ENCODE assay signal across 9 mouse cellular contexts in the genomic region with DNA sequence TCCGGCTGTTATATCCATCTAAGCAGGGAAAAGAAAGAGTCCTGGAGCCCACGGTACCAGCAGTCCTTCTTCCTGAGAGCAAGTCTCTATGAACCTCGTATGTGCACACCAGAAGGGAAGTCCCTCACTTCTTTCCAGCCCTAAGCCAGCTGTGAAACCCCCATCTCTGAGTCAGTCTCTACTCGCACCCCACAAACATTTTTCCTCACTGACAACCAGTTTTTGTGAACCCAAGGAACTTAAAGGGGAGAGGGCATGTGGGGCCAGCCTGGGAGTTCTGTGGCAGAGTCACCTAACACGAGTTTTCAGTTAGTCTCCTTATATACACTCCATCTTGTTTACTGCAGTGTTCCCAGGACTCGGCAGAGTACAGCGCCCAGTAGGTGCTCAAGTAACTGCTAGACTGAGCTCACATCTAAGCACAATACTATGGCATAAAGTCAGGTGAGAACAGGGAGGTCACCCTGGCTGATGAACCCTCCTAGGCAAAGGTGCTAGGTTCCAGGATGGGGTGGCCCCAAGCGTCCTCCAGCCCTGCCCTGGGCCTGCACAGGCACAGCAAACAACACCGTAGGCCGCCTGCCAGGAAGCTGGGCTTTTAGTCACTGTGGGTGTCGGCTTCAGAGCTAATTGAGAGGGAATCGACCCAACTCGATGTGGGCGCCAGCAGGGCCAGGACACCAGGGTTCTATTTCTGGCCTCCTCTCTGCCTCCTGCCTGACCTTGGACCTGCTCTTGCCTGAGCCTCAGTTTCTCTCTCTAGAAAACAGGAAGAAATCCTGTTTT. TPM values are rescaled to one million over a fixed set of nuclear protein-coding genes. Genes with fewer than 3 reads are reported as not detected.
A peak's percentile ranks its signal among the peaks of the same experiment; 100 is the strongest.
DNase-seq lines count a peak whose midpoint lies in the region; ATAC-seq and TF ChIP-seq lines count a peak whose summit lies in the region.
"Had no signal": no experiment of that assay in that cellular context is flagged by ENCODE, and none has a peak within 500 bp of the region (broad histone marks: within the 10 kb centered on the region; RNA-seq: fewer than 3 reads in every experiment).

No protein-coding gene starts in this region.

- 64% methylated on average over 14 of the region's 14 CpGs for WGBS in midbrain, embryonic 12.5 days
- 71% methylated on average over 14 of the region's 14 CpGs for WGBS in midbrain, postnatal 0 days

- peak overlapping the region; percentile 35; the same call in 1 of the 2 replicates for H3K27ac ChIP-seq in midbrain, embryonic 12.5 days (replicated peaks)
- no peak overlapping the region for H3K27ac ChIP-seq in midbrain, postnatal 0 days (ENCODE audit: low read depth, low read length)
- H3K27ac ChIP-seq: liver, embryonic 14.5 days had no signal

- DNase-seq in cerebellum, adult 9-11 months: peak; percentile 52
- no peak for DNase-seq in cerebellum, adult 11 months
- DNase-seq in midbrain, postnatal 0 days (ENCODE audit: low spot score): no peak
- peak; percentile 43 to 59 for DNase-seq in kidney, postnatal 36 days
- peak; percentile 60 for DNase-seq in urinary bladder, postnatal 25 days (ENCODE audit: low spot score)
- DNase-seq in yolk sac, embryonic 10.5 days (ENCODE audit: low spot score): no peak

- peaks cover 82% of the 10 kb centered on the region for H3K4me1 ChIP-seq in midbrain, embryonic 12.5 days
- H3K4me1 ChIP-seq in midbrain, postnatal 0 days (ENCODE audit: insufficient read depth, low read length): peaks cover 29% of the 10 kb centered on the region

- no peak for ATAC-seq in midbrain, embryonic 12.5 days (ENCODE audit: low FRiP score, low read depth)
- no peak for ATAC-seq in midbrain, postnatal 0 days (ENCODE audit: low FRiP score)
- no peak for ATAC-seq in inflammation-experienced regulatory T-cells, adult 6 months

- H3K4me3 ChIP-seq in midbrain, embryonic 12.5 days: no peak overlapping the region
- H3K4me3 ChIP-seq in midbrain, postnatal 0 days (ENCODE audit: low read depth, low read length): no peak overlapping the region

- no peak for TF ChIP-seq CTCF in midbrain, postnatal 0 days (IDR thresholded peaks at IDR 0.05)

- no peak overlapping the region for H3K9ac ChIP-seq in midbrain, embryonic 12.5 days (replicated peaks)
- H3K9ac ChIP-seq in midbrain, postnatal 0 days (replicated peaks; ENCODE audit: low read length, poor library complexity, severe bottlenecking): no peak overlapping the region
- H3K9ac ChIP-seq: liver, embryonic 14.5 days had no signal

- H3K27me3 ChIP-seq in midbrain, embryonic 12.5 days: peaks cover 13% of the 10 kb centered on the region
- no peaks in the 10 kb centered on the region for H3K27me3 ChIP-seq in midbrain, postnatal 0 days (ENCODE audit: insufficient read depth, low read length)

- no peak overlapping the region for H3K4me2 ChIP-seq in midbrain, embryonic 12.5 days (replicated peaks)
- H3K4me2 ChIP-seq in midbrain, postnatal 0 days (ENCODE audit: low read depth, low read length, poor library complexity, severe bottlenecking): no peak overlapping the region

- H3K36me3 ChIP-seq in midbrain, embryonic 12.5 days: peaks cover 20% of the 10 kb centered on the region; the same call in 1 of the 2 replicates
- H3K36me3 ChIP-seq in midbrain, postnatal 0 days (ENCODE audit: insufficient read depth, low read length): peaks cover 19% of the 10 kb centered on the region; the same call in 1 of the 2 replicates

- H3K9me3 ChIP-seq in midbrain, embryonic 12.5 days: no peaks in the 10 kb centered on the region
- H3K9me3 ChIP-seq in midbrain, postnatal 0 days (ENCODE audit: low read length): no peaks in the 10 kb centered on the region

RNA-seq across cellular contexts. Expression of a gene that starts 6.7 kb away (rescaled TPM):
- 30.6 and 33.7 TPM in 2 replicates for polyA plus RNA-seq in midbrain, embryonic 12.5 days (2016; fragmentation: Nextera tagmentation; extraction: Ambion mirVana)
- total RNA-seq in midbrain, postnatal 0 days (2014; rRNA removed): 115 and 120 TPM in 2 replicates
- polyA plus RNA-seq in midbrain, postnatal 0 days (2015; fragmentation: Nextera tagmentation; extraction: Ambion mirVana): 13.5 and 14.1 TPM in 2 replicates
- not detected for polyA plus RNA-seq in inflammation-experienced regulatory T-cells, adult 6 months (2017; shearing (Covaris generic))

RNA-seq across cellular contexts. Expression of a gene that starts 24.0 kb away (rescaled TPM):
- polyA plus RNA-seq in midbrain, embryonic 12.5 days (2016; fragmentation: Nextera tagmentation; extraction: Ambion mirVana): 1.9 and 2.7 TPM in 2 replicates
- total RNA-seq in midbrain, postnatal 0 days (2014; rRNA removed): 0.52 and 0.55 TPM in 2 replicates
- polyA plus RNA-seq in midbrain, postnatal 0 days (2015; fragmentation: Nextera tagmentation; extraction: Ambion mirVana): 2.3 and 2.6 TPM in 2 replicates
- 1 to 10 TPM in 1 of 3 experiments, under 1 TPM in 1, not detected in 1; 0.58 to 1.1 TPM for polyA plus RNA-seq in inflammation-experienced regulatory T-cells, adult 6 months (2017; shearing (Covaris generic))

RNA-seq across cellular contexts. Expression of a gene that starts 34.2 kb away (rescaled TPM):
- 13.9 and 14.8 TPM in 2 replicates for polyA plus RNA-seq in midbrain, embryonic 12.5 days (2016; fragmentation: Nextera tagmentation; extraction: Ambion mirVana)
- 70.0 and 94.5 TPM in 2 replicates for total RNA-seq in midbrain, postnatal 0 days (2014; rRNA removed)
- 37.6 and 44.6 TPM in 2 replicates for polyA plus RNA-seq in midbrain, postnatal 0 days (2015; fragmentation: Nextera tagmentation; extraction: Ambion mirVana)
- polyA plus RNA-seq in inflammation-experienced regulatory T-cells, adult 6 months (2017; shearing (Covaris generic)): not detected

Comparison
In these comparisons a context has a peak if more than half of its experiments do, and no peak if none do; other contexts are left out.
1. DNase-seq: peak in cerebellum, adult 9-11 months (single experiment), kidney, postnatal 36 days (2 of 2) and urinary bladder, postnatal 25 days (single experiment); none in cerebellum, adult 11 months (single experiment), midbrain, postnatal 0 days (single experiment) and yolk sac, embryonic 10.5 days (single experiment).
2. RNA of a gene that starts 6.7 kb away (polyA plus RNA-seq): 30.6 to 33.7 TPM in midbrain, embryonic 12.5 days and 13.5 to 14.1 TPM in midbrain, postnatal 0 days; not detected in inflammation-experienced regulatory T-cells, adult 6 months; every median in the first group is over 10 times any median in the second.
3. RNA of a gene that starts 34.2 kb away (polyA plus RNA-seq): 37.6 to 44.6 TPM in midbrain, postnatal 0 days and 13.9 to 14.8 TPM in midbrain, embryonic 12.5 days; not detected in inflammation-experienced regulatory T-cells, adult 6 months; every median in the first group is over 10 times any median in the second.